ENCODE assay signal across 9 mouse cellular contexts in genomic region chr8:124171557-124172528, GRCm38 (mm10). TPM values are rescaled to one million over a fixed set of nuclear protein-coding genes. Genes with fewer than 3 reads are reported as not detected.
DNase-seq lines count a peak whose midpoint lies in the region; ATAC-seq and TF ChIP-seq lines count a peak whose summit lies in the region.
"Had no signal": no experiment of that assay in that cellular context is flagged by ENCODE, and none has a peak within 500 bp of the region (broad histone marks: within the 10 kb centered on the region; RNA-seq: fewer than 3 reads in every experiment).

No protein-coding gene starts in this region.

- intact Hi-C loops in heart, adult 2 months (cut with DNase I): no loop called here

- H3K4me2 ChIP-seq in midbrain, embryonic 14.5 days (ENCODE audit: low read length): no peak overlapping the region
- peak overlapping the region; percentile 4; the same call in 1 of the 2 replicates for H3K4me2 ChIP-seq in heart, postnatal 0 days (ENCODE audit: low read depth, low read length)
- H3K4me2 ChIP-seq in stomach, embryonic 16.5 days (ENCODE audit: low read depth, low read length): peak overlapping the region; percentile 17; the same call in 1 of the 2 replicates
- no peak overlapping the region for H3K4me2 ChIP-seq in liver, embryonic 12.5 days

- H3K9ac ChIP-seq in heart, adult 2 months (ENCODE audit: low read depth, low read length): no peak overlapping the region
- H3K9ac ChIP-seq in midbrain, embryonic 14.5 days (replicated peaks; ENCODE audit: low read length): peak overlapping the region; percentile 23; the same call in 1 of the 2 replicates
- H3K9ac ChIP-seq in heart, postnatal 0 days (replicated peaks; ENCODE audit: low read depth, low read length): no peak overlapping the region
- H3K9ac ChIP-seq in stomach, embryonic 16.5 days (ENCODE audit: low read length): peak overlapping the region; percentile 31; the same call in 1 of the 2 replicates
- H3K9ac ChIP-seq in liver, embryonic 12.5 days: no peak overlapping the region

- TF ChIP-seq POLR2A in heart, adult 2 months (IDR thresholded peaks at IDR 0.05; ENCODE audit: insufficient read depth, low read depth, low read length): no peak

- H3K9me3 ChIP-seq in midbrain, embryonic 14.5 days (ENCODE audit: control insufficient read depth, low read length): no peaks in the 10 kb centered on the region
- H3K9me3 ChIP-seq in midbrain, embryonic 10.5 days (replicated peaks): no peaks in the 10 kb centered on the region
- no peaks in the 10 kb centered on the region for H3K9me3 ChIP-seq in heart, postnatal 0 days (replicated peaks; ENCODE audit: control insufficient read depth, low read length)
- H3K9me3 ChIP-seq in stomach, embryonic 16.5 days (replicated peaks; ENCODE audit: control insufficient read depth, low read length): no peaks in the 10 kb centered on the region
- H3K9me3 ChIP-seq in liver, embryonic 12.5 days (replicated peaks): no peaks in the 10 kb centered on the region

- no peaks in the 10 kb centered on the region for H3K27me3 ChIP-seq in heart, adult 2 months (ENCODE audit: control insufficient read depth, insufficient read depth, low read length)
- no peaks in the 10 kb centered on the region for H3K27me3 ChIP-seq in midbrain, embryonic 14.5 days (ENCODE audit: control insufficient read depth, insufficient read depth, low read length)
- H3K27me3 ChIP-seq in midbrain, embryonic 10.5 days (ENCODE audit: low read depth, poor library complexity, severe bottlenecking): no peaks in the 10 kb centered on the region
- H3K27me3 ChIP-seq in heart, postnatal 0 days (ENCODE audit: control insufficient read depth, insufficient read depth, low read length): 0 out of 2 replicates have a peak, but pooled peaks cover 2% of the 10 kb centered on the region
- H3K27me3 ChIP-seq in stomach, embryonic 16.5 days (ENCODE audit: control insufficient read depth, insufficient read depth, low read length): no peaks in the 10 kb centered on the region
- peaks cover 13% of the 10 kb centered on the region for H3K27me3 ChIP-seq in liver, embryonic 12.5 days (replicated peaks)

- H3K27ac ChIP-seq in heart, adult 2 months: no peak overlapping the region
- H3K27ac ChIP-seq in midbrain, embryonic 14.5 days (replicated peaks; ENCODE audit: low read depth, low read length): 0 out of 2 replicates have a peak overlapping the region, but pooled peaks have one; percentile 20
- H3K27ac ChIP-seq in midbrain, embryonic 10.5 days (replicated peaks): no peak overlapping the region
- peak overlapping the region; percentile 36 for H3K27ac ChIP-seq in heart, postnatal 0 days (ENCODE audit: low read depth)
- peak overlapping the region; percentile 87 for H3K27ac ChIP-seq in stomach, embryonic 16.5 days (ENCODE audit: low read length)
- H3K27ac ChIP-seq in liver, embryonic 12.5 days: no peak overlapping the region

- WGBS in heart, adult 2 months: 54% methylated on average over 17 of the region's 17 CpGs
- 50% methylated on average over 17 of the region's 17 CpGs for WGBS in midbrain, embryonic 14.5 days
- 73% methylated on average over 17 of the region's 17 CpGs for WGBS in midbrain, embryonic 10.5 days
- 53% methylated on average over 17 of the region's 17 CpGs for WGBS in heart, postnatal 0 days
- WGBS in stomach, embryonic 16.5 days: 49% methylated on average over 17 of the region's 17 CpGs
- WGBS in liver, embryonic 12.5 days (ENCODE audit: insufficient replicate concordance): 63% methylated on average over 17 of the region's 17 CpGs

- H3K4me3 ChIP-seq in heart, adult 2 months: no peak overlapping the region
- H3K4me3 ChIP-seq in midbrain, embryonic 14.5 days (replicated peaks; ENCODE audit: low read depth, low read length): no peak overlapping the region
- H3K4me3 ChIP-seq in midbrain, embryonic 10.5 days: no peak overlapping the region
- H3K4me3 ChIP-seq in heart, postnatal 0 days (ENCODE audit: low read depth, low read length): no peak overlapping the region
- no peak overlapping the region for H3K4me3 ChIP-seq in stomach, embryonic 16.5 days (replicated peaks; ENCODE audit: low read length)
- no peak overlapping the region for H3K4me3 ChIP-seq in liver, embryonic 12.5 days
- H3K4me3 ChIP-seq: megakaryocyte, embryonic 14.5 days had no signal

- peak; percentile 26 to 42 for DNase-seq in heart, adult 2 months
- DNase-seq in heart, adult 8-10 months (ENCODE audit: low spot score): no peak
- peak; percentile 59 for DNase-seq in midbrain, embryonic 14.5 days
- no peak for DNase-seq in midbrain, embryonic 10.5 days (ENCODE audit: low spot score)
- no peak for DNase-seq in heart, postnatal 0 days (ENCODE audit: low spot score)
- no peak for DNase-seq in cerebellum, adult 9-10 months

- no peak for TF ChIP-seq CTCF in heart, adult 2 months (IDR thresholded peaks at IDR 0.05)
- TF ChIP-seq CTCF in heart, postnatal 0 days (IDR thresholded peaks at IDR 0.05; ENCODE audit: low read depth): no peak

- no peak for ATAC-seq in midbrain, embryonic 14.5 days (ENCODE audit: low FRiP score, low TSS enrichment)
- peak; percentile 29 for ATAC-seq in heart, postnatal 0 days (ENCODE audit: insufficient read depth, low read depth)
- peak; percentile 29; the same call in 1 of the 2 replicates for ATAC-seq in stomach, embryonic 16.5 days (ENCODE audit: insufficient read depth, low FRiP score)
- no peak for ATAC-seq in liver, embryonic 12.5 days

- H3K4me1 ChIP-seq in heart, adult 2 months (ENCODE audit: control insufficient read depth, insufficient read depth, low read length): peaks cover 6% of the 10 kb centered on the region
- H3K4me1 ChIP-seq in midbrain, embryonic 14.5 days (ENCODE audit: control insufficient read depth, insufficient read depth, low read length): peaks cover 20% of the 10 kb centered on the region
- H3K4me1 ChIP-seq in midbrain, embryonic 10.5 days: peaks cover 6% of the 10 kb centered on the region; the same call in 1 of the 2 replicates
- H3K4me1 ChIP-seq in heart, postnatal 0 days (ENCODE audit: control insufficient read depth, insufficient read depth): peaks cover 9% of the 10 kb centered on the region; the same call in 1 of the 2 replicates
- peaks cover 5% of the 10 kb centered on the region for H3K4me1 ChIP-seq in stomach, embryonic 16.5 days (ENCODE audit: control insufficient read depth, insufficient read depth, low read length)
- no peaks in the 10 kb centered on the region for H3K4me1 ChIP-seq in liver, embryonic 12.5 days

- H3K79me2 ChIP-seq in heart, adult 2 months (replicated peaks; ENCODE audit: control insufficient read depth, insufficient read depth, low read length): no peaks in the 10 kb centered on the region

- H3K36me3 ChIP-seq in heart, adult 2 months (ENCODE audit: control insufficient read depth, insufficient read depth, low read length): no peaks in the 10 kb centered on the region
- no peaks in the 10 kb centered on the region for H3K36me3 ChIP-seq in midbrain, embryonic 14.5 days (ENCODE audit: control insufficient read depth, insufficient read depth, low read length)
- H3K36me3 ChIP-seq in midbrain, embryonic 10.5 days: no peaks in the 10 kb centered on the region
- no peaks in the 10 kb centered on the region for H3K36me3 ChIP-seq in heart, postnatal 0 days (replicated peaks; ENCODE audit: control insufficient read depth, insufficient read depth, low read length)
- H3K36me3 ChIP-seq in stomach, embryonic 16.5 days (ENCODE audit: control insufficient read depth, insufficient read depth, low read length): no peaks in the 10 kb centered on the region
- H3K36me3 ChIP-seq in liver, embryonic 12.5 days: no peaks in the 10 kb centered on the region

- TF ChIP-seq EP300 in heart, adult 2 months (IDR thresholded peaks at IDR 0.05; ENCODE audit: insufficient read depth, low read depth, low read length): no peak
- no peak for TF ChIP-seq EP300 in heart, postnatal 0 days (IDR thresholded peaks at IDR 0.05; ENCODE audit: low read depth)

RNA-seq across cellular contexts. Expression of gene Galnt2, which starts 59.3 kb away (rescaled TPM):
- 10 to 100 TPM; 35.2 to 42.9 TPM for total RNA-seq in heart, adult 2 months (2021)
- polyA plus RNA-seq in heart, adult 2 months (2012; rRNA removed): 3.7 and 8.8 TPM in 2 replicates
- 10 to 100 TPM; 32.0 to 40.3 (median 33.8) TPM for total RNA-seq in heart, adult 8-10 months (2022)
- polyA plus RNA-seq in midbrain, embryonic 14.5 days (2014; fragmentation: Nextera tagmentation; extraction: Ambion mirVana): 65.8 and 70.1 TPM in 2 replicates
- 35.3 and 47.5 TPM in 2 replicates for polyA plus RNA-seq in midbrain, embryonic 10.5 days (2016; fragmentation: Nextera tagmentation; extraction: Ambion mirVana)
- total RNA-seq in heart, postnatal 0 days (2014; rRNA removed; ENCODE audit: low replicate concordance): 30.0 and 35.4 TPM in 2 replicates
- polyA plus RNA-seq in heart, postnatal 0 days (2015; fragmentation: Nextera tagmentation; extraction: Ambion mirVana): 24.6 and 30.3 TPM in 2 replicates
- polyA plus RNA-seq in stomach, embryonic 16.5 days (2015; fragmentation: Nextera tagmentation; extraction: Ambion mirVana): 47.4 and 49.3 TPM in 2 replicates
- 36.6 and 37.5 TPM in 2 replicates for polyA plus RNA-seq in liver, embryonic 12.5 days (2016; fragmentation: Nextera tagmentation; extraction: Ambion mirVana)

Comparison
In these comparisons a context has a peak if more than half of its experiments do, and no peak if none do; other contexts are left out.
1. DNase-seq: peak in heart, adult 2 months (2 of 2) and midbrain, embryonic 14.5 days (single experiment); none in heart, adult 8-10 months (single experiment), midbrain, embryonic 10.5 days (single experiment), heart, postnatal 0 days (single experiment) and cerebellum, adult 9-10 months (single experiment).
2. H3K27ac ChIP-seq: peak in midbrain, embryonic 14.5 days (single experiment), heart, postnatal 0 days (single experiment) and stomach, embryonic 16.5 days (single experiment); none in heart, adult 2 months (single experiment), midbrain, embryonic 10.5 days (single experiment) and liver, embryonic 12.5 days (single experiment).
3. H3K9ac ChIP-seq: peak in midbrain, embryonic 14.5 days (single experiment) and stomach, embryonic 16.5 days (single experiment); none in heart, adult 2 months (single experiment), heart, postnatal 0 days (single experiment) and liver, embryonic 12.5 days (single experiment).
4. ATAC-seq: peak in heart, postnatal 0 days (single experiment) and stomach, embryonic 16.5 days (single experiment); none in midbrain, embryonic 14.5 days (single experiment) and liver, embryonic 12.5 days (single experiment).
5. H3K4me2 ChIP-seq: peak in heart, postnatal 0 days (single experiment) and stomach, embryonic 16.5 days (single experiment); none in midbrain, embryonic 14.5 days (single experiment) and liver, embryonic 12.5 days (single experiment).